ENCODE assay signal across 9 mouse cellular contexts in the genomic region with DNA sequence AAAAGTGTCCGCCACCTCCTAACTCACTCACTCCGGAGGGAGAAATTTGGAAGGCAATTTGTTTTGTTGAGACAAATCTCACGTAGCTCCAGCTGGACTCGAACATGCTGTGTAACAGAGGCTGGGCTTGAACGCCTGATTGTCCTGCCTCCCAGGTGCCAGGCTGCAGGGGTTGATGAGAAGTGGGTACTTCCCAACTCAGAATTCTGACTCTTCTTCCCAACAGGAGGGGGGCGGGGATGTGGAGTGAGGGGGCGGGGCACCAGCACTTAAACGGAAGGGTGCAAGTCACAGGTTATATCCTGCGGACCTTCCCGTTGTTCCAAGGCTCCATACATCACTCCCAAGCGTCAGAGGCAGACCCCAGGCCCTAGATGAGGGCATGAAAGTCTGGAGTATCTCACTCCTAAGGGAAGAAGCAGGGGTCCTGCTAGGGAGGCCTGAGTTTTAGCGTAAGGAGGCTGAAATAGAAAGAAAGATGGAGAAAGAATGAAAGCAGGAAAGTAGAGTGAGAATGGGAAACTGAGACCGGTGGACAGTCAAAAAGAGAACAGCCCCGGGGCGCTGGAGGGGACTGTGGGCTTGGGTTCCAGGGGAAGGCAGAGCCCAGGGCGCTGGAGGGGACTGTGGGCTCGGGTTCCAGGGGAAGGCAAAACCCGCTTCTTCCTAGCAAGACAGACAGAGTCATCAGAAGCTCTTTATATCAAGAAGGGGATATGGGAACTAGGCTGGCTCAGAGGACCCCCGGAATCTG. TPM values are rescaled to one million over a fixed set of nuclear protein-coding genes. Genes with fewer than 3 reads are reported as not detected.
DNase-seq lines count a peak whose midpoint lies in the region; ATAC-seq lines count a peak whose summit lies in the region.
"Had no signal": no experiment of that assay in that cellular context is flagged by ENCODE, and none has a peak within 500 bp of the region (broad histone marks: within the 10 kb centered on the region; RNA-seq: fewer than 3 reads in every experiment).

No protein-coding gene starts in this region.

- peaks cover 61% of the 10 kb centered on the region for H3K4me1 ChIP-seq in heart, embryonic 10.5 days
- peaks cover 9% of the 10 kb centered on the region; the same call in 1 of the 2 replicates for H3K4me1 ChIP-seq in liver, embryonic 11.5 days (replicated peaks; ENCODE audit: control insufficient read depth, insufficient read depth, low read length)

- peak overlapping the region; percentile 56 for H3K27ac ChIP-seq in heart, embryonic 10.5 days
- H3K27ac ChIP-seq in liver, embryonic 11.5 days (ENCODE audit: low read depth, low read length): no peak overlapping the region

- no peaks in the 10 kb centered on the region for H3K9me3 ChIP-seq in heart, embryonic 10.5 days
- no peaks in the 10 kb centered on the region for H3K9me3 ChIP-seq in liver, embryonic 11.5 days (ENCODE audit: control insufficient read depth, low read length)

- no peaks in the 10 kb centered on the region for H3K36me3 ChIP-seq in heart, embryonic 10.5 days
- H3K36me3 ChIP-seq in liver, embryonic 11.5 days (ENCODE audit: control insufficient read depth, insufficient read depth, low read length): no peaks in the 10 kb centered on the region

- peak overlapping the region; percentile 91 for H3K4me2 ChIP-seq in liver, embryonic 11.5 days

- peaks cover 65% of the 10 kb centered on the region for H3K27me3 ChIP-seq in heart, embryonic 10.5 days (ENCODE audit: insufficient read depth, poor library complexity, severe bottlenecking)
- H3K27me3 ChIP-seq in liver, embryonic 11.5 days (replicated peaks; ENCODE audit: control insufficient read depth, insufficient read depth, low read length): peaks cover 12% of the 10 kb centered on the region; the same call in 1 of the 2 replicates

- DNase-seq in heart, embryonic 10.5 days (ENCODE audit: low spot score): no peak
- no peak for DNase-seq in heart, adult 11 months
- peak; percentile 26 for DNase-seq in thymus, postnatal 4 days
- DNase-seq in thymus, postnatal 14 days: no peak
- DNase-seq in liver, embryonic 11.5 days (ENCODE audit: low spot score): no peak
- DNase-seq in layer of hippocampus, adult 9-10 months (ENCODE audit: low spot score): no peak
- no peak for DNase-seq in gastrocnemius, adult 18-20 months (ENCODE audit: low spot score)

- ATAC-seq in liver, embryonic 11.5 days (replicated peaks; ENCODE audit: low FRiP score): no peak
- ATAC-seq in CD4-positive, CD25-positive, alpha-beta regulatory T cell, adult 4 months: no peak

- WGBS in heart, embryonic 10.5 days: 17% methylated on average over 19 of the region's 19 CpGs
- 22% methylated on average over 19 of the region's 19 CpGs for WGBS in liver, embryonic 11.5 days

- peak overlapping the region; percentile 72 for H3K4me3 ChIP-seq in heart, embryonic 10.5 days
- H3K4me3 ChIP-seq in liver, embryonic 11.5 days (ENCODE audit: low read depth, low read length): peak overlapping the region; percentile 58

- peak overlapping the region; percentile 61 for H3K9ac ChIP-seq in liver, embryonic 11.5 days (ENCODE audit: low read depth, low read length)

RNA-seq across cellular contexts. Expression of gene Tbx21, which starts 12.5 kb away (rescaled TPM):
- 0.21 TPM in 1 of 2 replicates, not detected in the other for polyA plus RNA-seq in heart, embryonic 10.5 days (2016; fragmentation: Nextera tagmentation; extraction: Ambion mirVana)
- not detected in 2 replicates for polyA plus RNA-seq in liver, embryonic 11.5 days (2014; fragmentation: Nextera tagmentation; extraction: Ambion mirVana)
- under 1 TPM; 0.41 to 0.50 TPM for total RNA-seq in gastrocnemius, adult 18-20 months (2021)
- polyA plus RNA-seq in CD4-positive, CD25-positive, alpha-beta regulatory T cell, adult 4 months (2017; shearing (Covaris generic)): 1 to 10 TPM; 2.2 TPM
- polyA plus RNA-seq: C2C12 had no signal

RNA-seq across cellular contexts. Expression of gene Tbkbp1, which starts 23.6 kb away (rescaled TPM):
- polyA plus RNA-seq in heart, embryonic 10.5 days (2016; fragmentation: Nextera tagmentation; extraction: Ambion mirVana): 7.6 and 8.4 TPM in 2 replicates
- 5.4 and 5.5 TPM in 2 replicates for polyA plus RNA-seq in liver, embryonic 11.5 days (2014; fragmentation: Nextera tagmentation; extraction: Ambion mirVana)
- 1 to 10 TPM; 3.3 to 6.8 TPM for total RNA-seq in gastrocnemius, adult 18-20 months (2021)
- polyA plus RNA-seq in CD4-positive, CD25-positive, alpha-beta regulatory T cell, adult 4 months (2017; shearing (Covaris generic)): under 1 TPM in 1 of 2 experiments, not detected in 1; 0.09 TPM
